Mouse (Mus musculus): Measurements from ENCODE around the gene U2af2.

DNA sequence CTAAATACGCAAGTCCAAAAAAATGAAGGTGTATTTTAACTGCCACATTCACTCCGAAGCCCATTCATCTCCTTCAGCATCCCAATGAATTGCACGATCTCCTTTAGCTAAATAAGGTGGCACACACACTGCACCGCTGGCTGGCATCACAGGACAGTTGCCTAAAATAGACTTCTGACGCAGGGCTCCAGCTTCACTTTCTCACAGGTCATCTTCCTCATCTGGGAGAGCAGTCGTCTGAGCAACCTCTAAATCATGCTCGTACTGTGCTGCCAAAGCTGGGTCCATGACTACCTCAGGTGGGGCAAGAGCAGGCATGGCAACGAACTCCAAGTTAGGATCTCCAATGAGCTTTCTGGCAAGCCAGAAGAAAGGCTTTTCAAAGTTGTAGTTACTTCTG lies 63.1 kb downstream of the U2af2 start:
- TF ChIP-seq POLR2A (IDR thresholded peaks at IDR 0.05; ENCODE audit: extremely low read depth, insufficient read depth, low read length) (no peak), CTCF (IDR thresholded peaks at IDR 0.05; ENCODE audit: extremely low read depth, insufficient read depth, low read length) (no peak)
